Mouse (Mus musculus): ENCODE results near the gene Sp2.
A peak's percentile ranks its signal among the peaks of the same experiment; 100 is the strongest.

- TF ChIP-seq CTCF (conservative IDR thresholded peaks at IDR 0.05; ENCODE audit: low read length) (peak; percentile 83), POU5F1 (IDR thresholded peaks at IDR 0.05; ENCODE audit: borderline replicate concordance, low read length) (no peak), NANOG (IDR thresholded peaks at IDR 0.05; ENCODE audit: borderline replicate concordance, low read length) (no peak)
Measured at GRCm38 (mm10) chr11:96950767-96951166, 32.0 kb downstream of the Sp2 start.
